Mouse (Mus musculus) hematopoietic stem cell, adult 5-6 weeks (primary cell): Measurements from ENCODE around the gene Cyp4f17. TPM values are rescaled to one million over a fixed set of nuclear protein-coding genes. Genes with fewer than 3 reads are reported as not detected.
"Not testable (repeated sequence)": the region's sequence is repeated elsewhere in the genome, so short reads cannot be mapped to it uniquely, and the experiment has no call there.

Experiments used
- ATAC-seq, 2 experiments: fragments of 125-278 bp in 1 of 2; replicated peaks in 1 of 2; 2 replicates each; pipeline ENCODE4 v1.8.0; 2016 to 2017; ENCODE audit warnings: inconsistent platforms in 2 of 2, mild to moderate bottlenecking in 2 of 2, moderate number of reproducible peaks in 2 of 2, low read depth in 1 of 2, moderate TSS enrichment in 1 of 2; ENCODE audit not compliant: low FRiP score in 2 of 2, poor library complexity in 2 of 2, severe bottlenecking in 2 of 2, insufficient read depth in 1 of 2, low TSS enrichment in 1 of 2
- total RNA-seq: library from RNA; stranded (forward); fragments of 172-1452, 232-1000 nt; gene quantifications from 2 replicates; pipeline ENCODE4 v1.2.3, GENCODE M21; 2017

Gene Cyp4f17
- total RNA-seq, 1 experiment from 2014 or later: 2.2 TPM

GRCm38 (mm10) chr17:32573286-32573685 lies 67.4 kb downstream of the Cyp4f17 start:
- not testable (repeated sequence) for ATAC-seq

- no peak for ATAC-seq
Measured at GRCm38 (mm10) chr17:32577496-32578186, 71.8 kb downstream of the Cyp4f17 start.

Other genes starting within 250 kb of the Cyp4f17 start
- gene Brd4, start 221.3 kb upstream of the Cyp4f17 start, total RNA-seq: 19.8 and 29.1 TPM in 2 replicates
- gene Akap8, start 184.8 kb upstream of the Cyp4f17 start, total RNA-seq: 167 and 229 TPM in 2 replicates
- gene Akap8l, start 155.4 kb upstream of the Cyp4f17 start, total RNA-seq: 122 and 127 TPM in 2 replicates
- 7.1 and 8.1 TPM in 2 replicates for gene Wiz, start 116.6 kb upstream of the Cyp4f17 start, total RNA-seq
- gene Rasal3, start 102.5 kb upstream of the Cyp4f17 start, total RNA-seq: 87.7 and 92.1 TPM in 2 replicates
- gene Pglyrp2, start 81.9 kb upstream of the Cyp4f17 start, total RNA-seq: 57.8 and 80.3 TPM in 2 replicates
- gene Cyp4f39, start 53.3 kb upstream of the Cyp4f17 start, total RNA-seq: 0.99 TPM in 1 of 2 replicates, not detected in the other
- 7.1 and 14.4 TPM in 2 replicates for gene Cyp4f16, start 30.5 kb downstream of the Cyp4f17 start, total RNA-seq
- gene Cyp4f37, start 115.3 kb downstream of the Cyp4f17 start, total RNA-seq: not detected in 2 replicates
- not detected in 2 replicates for gene Cyp4f40, start 152.8 kb downstream of the Cyp4f17 start, total RNA-seq
- not detected in 2 replicates for gene Cyp4f15, start 179.6 kb downstream of the Cyp4f17 start, total RNA-seq